Mouse (Mus musculus) neural tube, embryonic 14.5 days (tissue): ENCODE data around the gene Arhgef18. TPM values are rescaled to one million over a fixed set of nuclear protein-coding genes. Genes with fewer than 3 reads are reported as not detected.

Experiments
- ATAC-seq: fragments of 200-750 bp; cut with Nextera tagmentation; 2 replicates; pipeline ENCODE4 v1.8.0; 2017; ENCODE audit warnings: low read depth, mild to moderate bottlenecking, moderate TSS enrichment, moderate library complexity
- H3K27ac ChIP-seq: fragments of 300-500 bp; sonication (generic); 2 replicates; pipeline ENCODE4 v1.5.1; 2014; ENCODE audit warnings: low read depth, mild to moderate bottlenecking, control low read depth, low read length, moderate library complexity, mixed read lengths
- H3K27me3 ChIP-seq: fragments of 300-500 bp; sonication (generic); 2 replicates; pipeline ENCODE4 v1.6.1; 2014; ENCODE audit warnings: low read length; ENCODE audit not compliant: control insufficient read depth, insufficient read depth
- H3K36me3 ChIP-seq: fragments of 300-500 bp; sonication (generic); 2 replicates; pipeline ENCODE4 v1.6.1; 2014; ENCODE audit warnings: low read length, mixed read lengths; ENCODE audit not compliant: control insufficient read depth, insufficient read depth
- H3K4me1 ChIP-seq: fragments of 300-500 bp; sonication (generic); 2 replicates; pipeline ENCODE4 v1.6.1; 2014; ENCODE audit warnings: low read length; ENCODE audit not compliant: control insufficient read depth, insufficient read depth
- H3K4me2 ChIP-seq: fragments of 300-500 bp; sonication (generic); 2 replicates; pipeline ENCODE4 v1.6.1; 2014; ENCODE audit warnings: mild to moderate bottlenecking, low read depth, low read length, control low read depth
- H3K4me3 ChIP-seq: fragments of 300-500 bp; sonication (generic); 2 replicates; pipeline ENCODE4 v1.5.1; 2014; ENCODE audit warnings: low read depth, low read length, control low read depth, mixed read lengths
- H3K9ac ChIP-seq: fragments of 300-500 bp; sonication (generic); replicated peaks from 2 replicates; pipeline ENCODE4 v1.6.1; 2014; ENCODE audit warnings: low read depth, mild to moderate bottlenecking, control low read depth, low read length, mixed read lengths
- H3K9me3 ChIP-seq: fragments of 300-500 bp; sonication (generic); 2 replicates; pipeline ENCODE4 v1.6.1; 2016; ENCODE audit warnings: low read length; ENCODE audit not compliant: control insufficient read depth
- WGBS: fragments of 180-500 bp; shearing (Covaris S2); extraction: QIAGEN DNeasy Blood & Tissue Kit; methylation state at CpG from one replicate; pipeline ENCODE4 v1.1.7; 2014; 5-methylcytosine and 5-hydroxymethylcytosine counted together
- polyA plus RNA-seq: library from polyadenylated mRNA; unstranded; fragments of >200 nt; fragmentation: Nextera tagmentation; extraction: Ambion mirVana; gene quantifications from 2 replicates; pipeline ENCODE4 v1.2.1, GENCODE M21; 2014

The Arhgef18 gene
- polyA plus RNA-seq, 1 experiment from 2014 or later = 11.4 TPM

DNA sequence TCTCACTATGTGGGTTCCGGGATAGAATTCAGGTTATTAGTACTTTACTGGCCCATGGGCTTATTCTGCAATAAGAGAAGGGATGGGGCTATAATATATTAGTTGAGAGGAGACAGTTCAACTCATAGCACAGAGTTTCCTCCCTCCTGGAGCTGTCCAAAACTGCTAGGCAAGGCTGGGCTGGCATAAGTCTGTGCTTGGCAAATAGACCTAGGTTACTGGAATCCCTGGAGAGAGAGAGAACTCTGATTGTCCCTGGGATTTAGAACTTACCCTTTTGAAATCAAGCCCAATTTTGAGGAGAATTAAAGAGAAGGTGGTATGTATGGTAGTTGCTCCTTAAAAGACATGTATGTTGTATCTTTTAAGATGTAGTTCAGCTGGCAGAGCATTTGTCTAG, 3.3 kb upstream of the Arhgef18 start:
- Histone ChIP-seq H3K9ac (no peak overlapping the region), H3K4me3 (no peak overlapping the region), H3K4me2 (no peak overlapping the region), H3K4me1 (peaks cover 8% of the 10 kb centered on the region; the same call in 1 of the 2 replicates), H3K27ac (no peak overlapping the region), H3K27me3 (no peaks in the 10 kb centered on the region), H3K9me3 (no peaks in the 10 kb centered on the region), H3K36me3 (no peaks in the 10 kb centered on the region)
- WGBS = 89% methylated on average over 1 of the region's 1 CpGs
- no peak for ATAC-seq

DNA sequence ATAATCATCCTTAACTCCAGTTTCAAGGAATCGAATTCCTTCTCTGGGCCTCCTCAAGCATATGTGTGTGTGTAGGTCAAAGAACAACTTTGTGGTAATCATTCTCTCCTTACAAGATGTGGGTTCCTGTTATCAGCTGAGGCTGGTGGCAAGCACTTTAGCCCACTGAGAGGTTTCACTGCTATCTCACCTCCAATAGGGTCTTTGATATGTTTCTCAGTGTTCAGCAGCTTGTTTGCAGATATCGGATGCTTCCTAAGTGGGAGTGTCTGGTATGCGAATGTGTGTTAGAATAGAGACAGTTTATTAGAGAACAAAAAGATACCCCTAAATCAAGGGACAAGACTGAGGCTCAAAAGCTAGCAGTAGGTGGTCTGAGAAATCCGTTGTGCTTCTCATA, 513 bp upstream of the Arhgef18 start:
- no peak overlapping the region for H3K27ac ChIP-seq
- no peaks in the 10 kb centered on the region for H3K27me3 ChIP-seq
- no peak for ATAC-seq
- peaks cover 11% of the 10 kb centered on the region; the same call in 1 of the 2 replicates for H3K4me1 ChIP-seq
- WGBS = 51% methylated on average over 4 of the region's 4 CpGs
- no peaks in the 10 kb centered on the region for H3K36me3 ChIP-seq
- H3K9me3 ChIP-seq = no peaks in the 10 kb centered on the region
- peak overlapping the region; percentile 70; the same call in 1 of the 2 replicates for H3K9ac ChIP-seq
- peak overlapping the region; percentile 79 for H3K4me3 ChIP-seq
- H3K4me2 ChIP-seq = peak overlapping the region; percentile 61

DNA sequence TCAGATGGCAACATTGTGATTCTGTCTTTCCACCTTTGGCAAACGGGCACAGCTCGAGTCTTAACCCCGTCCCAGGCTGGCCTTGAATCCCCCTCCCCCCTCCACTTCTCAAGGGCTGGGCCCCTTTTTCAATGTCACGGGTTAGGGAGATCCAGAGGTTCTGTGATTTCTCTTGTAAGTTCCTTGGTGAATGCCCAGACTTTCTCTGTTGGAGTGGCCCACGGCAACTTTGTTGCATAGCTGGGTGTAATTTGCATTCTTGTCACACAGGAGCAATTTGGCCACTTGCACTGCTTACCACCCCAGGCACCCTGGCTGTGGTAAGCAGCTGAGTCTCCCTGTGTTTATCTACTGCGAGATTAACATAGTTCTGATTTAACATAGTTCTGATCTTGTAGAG, 1.8 kb downstream of the Arhgef18 start:
- H3K4me3 ChIP-seq = peak overlapping the region; percentile 19; the same call in 1 of the 2 replicates
- peaks cover 11% of the 10 kb centered on the region; the same call in 1 of the 2 replicates for H3K4me1 ChIP-seq
- H3K4me2 ChIP-seq = peak overlapping the region; percentile 17; the same call in 1 of the 2 replicates
- H3K27ac ChIP-seq = peak overlapping the region; percentile 69; the same call in 1 of the 2 replicates
- no peak overlapping the region for H3K9ac ChIP-seq
- no peaks in the 10 kb centered on the region for H3K9me3 ChIP-seq
- no peaks in the 10 kb centered on the region for H3K36me3 ChIP-seq
- peak; percentile 23; the same call in 1 of the 2 replicates for ATAC-seq
- 6% methylated on average over 6 of the region's 6 CpGs for WGBS
- H3K27me3 ChIP-seq = no peaks in the 10 kb centered on the region

DNA sequence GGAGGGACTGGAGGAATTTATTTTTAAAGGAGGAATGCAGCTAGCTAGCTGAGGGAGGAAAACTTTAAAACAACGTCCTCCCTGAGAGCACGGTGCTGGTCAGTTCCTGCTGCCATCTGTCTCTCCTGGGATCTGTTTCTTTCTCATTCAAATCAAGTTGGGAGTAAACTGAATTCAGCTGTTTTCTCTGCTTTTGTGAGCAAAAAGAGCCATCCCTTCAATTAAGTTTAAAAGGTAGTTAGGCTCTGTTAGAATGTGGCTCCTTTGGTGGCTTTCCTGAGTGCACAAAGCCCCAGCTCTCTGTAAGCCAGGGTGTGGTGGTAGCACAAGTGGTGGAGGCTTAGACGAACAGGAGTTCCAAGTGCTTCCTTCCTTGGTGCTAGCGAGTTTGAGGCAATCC, 2.4 kb downstream of the Arhgef18 start:
- no peak for ATAC-seq
- H3K9ac ChIP-seq = 0 out of 2 replicates have a peak overlapping the region, but pooled peaks have one; percentile 3

DNA sequence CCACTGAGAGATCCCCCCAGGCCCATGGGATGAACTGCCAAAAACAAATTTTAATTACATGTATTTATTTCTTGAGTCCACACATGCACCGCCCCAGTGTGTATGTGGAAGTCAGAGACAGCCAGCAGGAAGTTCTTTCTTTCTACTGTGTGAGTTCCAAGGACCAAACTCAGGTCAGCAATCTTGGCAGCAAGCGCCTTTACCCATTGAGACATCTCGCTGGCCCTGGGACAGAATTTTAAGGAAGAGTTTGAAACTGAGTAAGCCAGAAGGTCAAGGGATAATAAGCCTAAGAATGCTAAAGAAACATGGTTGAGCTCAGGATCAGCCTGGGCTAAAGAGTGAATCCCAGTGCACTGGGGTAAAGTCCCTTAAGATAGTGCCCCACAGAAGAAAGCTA, 4.8 kb downstream of the Arhgef18 start:
- H3K4me1 ChIP-seq = peaks cover 11% of the 10 kb centered on the region; the same call in 1 of the 2 replicates
- no peak overlapping the region for H3K4me2 ChIP-seq
- no peaks in the 10 kb centered on the region for H3K36me3 ChIP-seq
- no peak overlapping the region for H3K27ac ChIP-seq
- no peaks in the 10 kb centered on the region for H3K9me3 ChIP-seq
- no peak for ATAC-seq
- H3K4me3 ChIP-seq = no peak overlapping the region
- no peaks in the 10 kb centered on the region for H3K27me3 ChIP-seq
- WGBS = 90% methylated on average over 3 of the region's 3 CpGs
- no peak overlapping the region for H3K9ac ChIP-seq

More for the DNA sequence above, 2.4 kb downstream of the Arhgef18 start:
- Histone ChIP-seq H3K36me3 (no peaks in the 10 kb centered on the region), H3K4me3 (peak overlapping the region; percentile 19; the same call in 1 of the 2 replicates), H3K4me2 (peak overlapping the region; percentile 17; the same call in 1 of the 2 replicates), H3K27ac (peak overlapping the region; percentile 69; the same call in 1 of the 2 replicates), H3K9me3 (no peaks in the 10 kb centered on the region), H3K27me3 (no peaks in the 10 kb centered on the region), H3K4me1 (peaks cover 11% of the 10 kb centered on the region; the same call in 1 of the 2 replicates)
- WGBS = 6% methylated on average over 4 of the region's 4 CpGs

DNA sequence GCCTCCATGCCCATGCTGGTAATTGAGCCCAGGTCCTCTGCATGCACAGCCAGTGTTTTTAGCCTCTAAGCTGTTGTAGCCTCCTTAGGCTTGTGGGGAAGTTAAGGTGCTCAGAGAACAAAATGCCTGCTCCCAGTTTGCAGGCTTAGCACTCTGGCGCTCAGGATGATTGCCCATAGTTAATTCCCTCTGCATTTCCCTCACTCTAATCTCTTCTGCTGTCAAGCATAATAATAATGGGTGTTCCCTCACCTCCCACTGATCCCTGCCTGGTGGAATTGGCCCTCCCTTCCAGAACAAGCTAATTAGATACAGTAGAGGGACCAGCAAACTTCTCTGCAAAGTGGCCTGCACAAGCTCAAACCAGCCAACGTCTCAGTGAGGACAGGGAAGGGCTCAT, 7.7 kb downstream of the Arhgef18 start:
- 37% methylated on average over 2 of the region's 2 CpGs for WGBS
- no peak for ATAC-seq
- no peaks in the 10 kb centered on the region for H3K4me1 ChIP-seq
- H3K27ac ChIP-seq = no peak overlapping the region
- H3K4me3 ChIP-seq = no peak overlapping the region
- no peak overlapping the region for H3K9ac ChIP-seq
- no peaks in the 10 kb centered on the region for H3K27me3 ChIP-seq
- H3K4me2 ChIP-seq = no peak overlapping the region
- H3K9me3 ChIP-seq = no peaks in the 10 kb centered on the region
- no peaks in the 10 kb centered on the region for H3K36me3 ChIP-seq

DNA sequence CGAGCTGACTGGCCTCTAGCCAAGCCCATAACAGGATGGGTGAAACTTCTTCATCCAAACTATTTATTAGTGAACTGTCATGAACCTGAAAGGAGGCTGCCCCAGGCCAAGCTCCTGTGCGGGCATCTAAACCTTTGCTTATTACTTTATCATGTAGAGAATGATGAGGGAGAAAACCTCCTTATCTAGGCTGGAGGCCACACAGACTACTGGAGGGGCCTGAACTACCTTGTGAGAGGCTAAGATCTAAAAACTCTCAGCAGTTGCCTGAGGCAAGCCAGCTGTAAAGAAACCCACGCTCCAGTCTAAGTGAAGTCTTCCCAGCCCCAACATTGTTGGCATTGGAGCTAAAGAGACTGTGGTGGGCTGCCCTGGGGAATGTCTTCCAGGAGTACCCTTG, 14.6 kb downstream of the Arhgef18 start:
- H3K9me3 ChIP-seq = no peaks in the 10 kb centered on the region
- H3K4me3 ChIP-seq = no peak overlapping the region
- H3K36me3 ChIP-seq = no peaks in the 10 kb centered on the region
- WGBS = 82% methylated on average over 3 of the region's 3 CpGs
- no peak overlapping the region for H3K4me2 ChIP-seq
- no peak overlapping the region for H3K9ac ChIP-seq
- H3K27ac ChIP-seq = no peak overlapping the region
- ATAC-seq = no peak
- H3K4me1 ChIP-seq = no peaks in the 10 kb centered on the region
- H3K27me3 ChIP-seq = no peaks in the 10 kb centered on the region

DNA sequence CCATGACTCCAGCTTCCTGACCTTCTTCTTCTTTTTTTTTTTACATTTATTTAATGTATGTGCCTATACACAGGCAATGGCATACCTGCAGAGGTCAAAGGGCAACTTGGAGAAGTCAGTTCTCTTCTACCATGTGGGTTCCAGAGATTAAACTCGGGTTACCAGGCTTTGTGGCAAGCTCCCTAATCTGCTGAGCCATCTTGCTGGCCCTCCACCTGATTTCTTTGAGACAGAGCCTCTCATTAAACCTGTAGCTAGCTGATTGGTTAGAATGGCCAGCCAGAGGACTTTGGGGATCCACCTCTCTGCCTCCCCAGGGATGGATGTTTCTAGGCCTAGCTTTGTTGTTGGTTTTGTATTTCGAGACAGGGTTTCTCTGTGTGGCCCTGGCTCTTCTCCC, 18.3 kb downstream of the Arhgef18 start:
- no peak overlapping the region for H3K4me2 ChIP-seq
- 88% methylated on average over 2 of the region's 2 CpGs for whole genome bisulfite sequencing
- H3K27me3 ChIP-seq = no peaks in the 10 kb centered on the region
- H3K4me1 ChIP-seq = peaks cover 8% of the 10 kb centered on the region; the same call in 1 of the 2 replicates
- no peaks in the 10 kb centered on the region for H3K9me3 ChIP-seq
- no peak overlapping the region for H3K9ac ChIP-seq
- no peak overlapping the region for H3K4me3 ChIP-seq
- ATAC-seq = no peak
- no peak overlapping the region for H3K27ac ChIP-seq
- H3K36me3 ChIP-seq = no peaks in the 10 kb centered on the region

DNA sequence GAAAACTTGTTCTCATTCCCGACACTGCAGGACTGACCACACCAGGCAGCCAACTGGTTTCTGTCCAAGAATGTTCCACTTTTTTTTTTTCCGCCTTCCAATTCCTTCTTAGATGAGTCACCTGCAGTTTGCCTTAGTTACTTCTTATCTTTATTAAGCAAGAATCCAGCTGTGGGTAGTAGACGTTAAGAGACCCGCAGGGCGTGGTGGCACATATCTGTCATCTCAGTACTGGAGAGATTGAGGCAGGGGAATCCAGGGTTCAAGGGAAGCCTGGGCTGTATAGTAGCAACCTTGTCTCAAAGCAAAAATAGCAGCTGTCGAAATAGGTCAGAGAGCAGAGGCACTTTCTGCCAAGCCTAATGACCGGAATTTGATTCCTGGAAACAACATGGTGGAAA, 19.1 kb downstream of the Arhgef18 start:
- Histone ChIP-seq H3K9ac (no peak overlapping the region), H3K4me1 (peaks cover 14% of the 10 kb centered on the region; the same call in 1 of the 2 replicates), H3K27ac (no peak overlapping the region), H3K9me3 (no peaks in the 10 kb centered on the region), H3K36me3 (no peaks in the 10 kb centered on the region), H3K4me2 (no peak overlapping the region), H3K27me3 (no peaks in the 10 kb centered on the region), H3K4me3 (no peak overlapping the region)
- WGBS = 93% methylated on average over 7 of the region's 7 CpGs
- no peak for ATAC-seq
